Mouse (Mus musculus): ENCODE results near the gene Zfp609. TPM values are rescaled to one million over a fixed set of nuclear protein-coding genes. Genes with fewer than 3 reads are reported as not detected.
"Not testable (repeated sequence)": the region's sequence is repeated elsewhere in the genome, so short reads cannot be mapped to it uniquely, and the experiment has no call there.

Gene Zfp609
- total and polyA plus RNA-seq, 2 experiments: 2.8 to 4.4 TPM

GRCm38 (mm10) chr9:65653741-65654140, 173.6 kb downstream of the Zfp609 start:
- Histone ChIP-seq H3K36me3 (ENCODE audit: control insufficient read depth, insufficient read depth, low read length) (peaks cover 3% of the 10 kb centered on the region; the same call in 1 of the 2 replicates), H3K4me3 (ENCODE audit: insufficient read depth, low read depth, low read length) (no peak overlapping the region), H3K9ac (ENCODE audit: low read depth, low read length) (no peak overlapping the region), H3K27ac (replicated peaks; ENCODE audit: insufficient read depth, low read depth, low read length) (peak overlapping the region; percentile 64), H3K27me3 (ENCODE audit: control insufficient read depth, insufficient read depth, low read length) (no peaks in the 10 kb centered on the region), H3K4me1 (ENCODE audit: control insufficient read depth, insufficient read depth, low read length) (peaks cover 3% of the 10 kb centered on the region; the same call in 1 of the 2 replicates), H3K79me2 (ENCODE audit: control insufficient read depth, insufficient read depth, low read length) (no peaks in the 10 kb centered on the region; the same call in 1 of the 2 replicates)
- DNase-seq (ENCODE audit: extremely low read depth, low read depth, low spot score): peak; percentile 80
- TF ChIP-seq POLR2A (IDR thresholded peaks at IDR 0.05; ENCODE audit: extremely low read depth, insufficient read depth, low read length): no peak
- TF ChIP-seq CTCF (IDR thresholded peaks at IDR 0.05; ENCODE audit: low read depth, low read length): no peak
- WGBS: 44% methylated on average over 4 of the region's 4 CpGs

GRCm38 (mm10) chr9:65651957-65652356, 175.4 kb downstream of the Zfp609 start:
- H3K27me3 ChIP-seq (ENCODE audit: control insufficient read depth, insufficient read depth, low read length); DNase-seq (ENCODE audit: extremely low read depth, low read depth, low spot score); H3K27ac ChIP-seq (replicated peaks; ENCODE audit: insufficient read depth, low read depth, low read length); H3K9ac ChIP-seq (ENCODE audit: low read depth, low read length); H3K79me2 ChIP-seq (ENCODE audit: control insufficient read depth, insufficient read depth, low read length); H3K4me3 ChIP-seq (ENCODE audit: insufficient read depth, low read depth, low read length); H3K36me3 ChIP-seq (ENCODE audit: control insufficient read depth, insufficient read depth, low read length); H3K4me1 ChIP-seq (ENCODE audit: control insufficient read depth, insufficient read depth, low read length): not testable (repeated sequence)
- 97% methylated on average over 1 of the region's 1 CpGs for WGBS

GRCm38 (mm10) chr9:65649997-65650396, 177.4 kb downstream of the Zfp609 start:
- 62% methylated on average over 1 of the region's 1 CpGs for WGBS
- Histone ChIP-seq H3K4me3 (ENCODE audit: insufficient read depth, low read depth, low read length) (no peak overlapping the region), H3K27ac (replicated peaks; ENCODE audit: insufficient read depth, low read depth, low read length) (no peak overlapping the region), H3K9ac (ENCODE audit: low read depth, low read length) (no peak overlapping the region), H3K36me3 (ENCODE audit: control insufficient read depth, insufficient read depth, low read length) (no peaks in the 10 kb centered on the region), H3K4me1 (ENCODE audit: control insufficient read depth, insufficient read depth, low read length) (peaks cover 3% of the 10 kb centered on the region; the same call in 1 of the 2 replicates), H3K27me3 (ENCODE audit: control insufficient read depth, insufficient read depth, low read length) (no peaks in the 10 kb centered on the region), H3K79me2 (ENCODE audit: control insufficient read depth, insufficient read depth, low read length) (peaks cover 4% of the 10 kb centered on the region; the same call in 1 of the 2 replicates)
- TF ChIP-seq POLR2A (IDR thresholded peaks at IDR 0.05; ENCODE audit: extremely low read depth, insufficient read depth, low read length) (no peak), CTCF (IDR thresholded peaks at IDR 0.05; ENCODE audit: low read depth, low read length) (no peak)
- DNase-seq (ENCODE audit: extremely low read depth, low read depth, low spot score): no peak

- DNase-seq (ENCODE audit: extremely low read depth, low read depth, low spot score): no peak
- Histone ChIP-seq H3K4me1 (ENCODE audit: control insufficient read depth, insufficient read depth, low read length) (peaks cover 3% of the 10 kb centered on the region; the same call in 1 of the 2 replicates), H3K4me3 (ENCODE audit: insufficient read depth, low read depth, low read length) (no peak overlapping the region), H3K79me2 (ENCODE audit: control insufficient read depth, insufficient read depth, low read length) (peaks cover 7% of the 10 kb centered on the region; the same call in 1 of the 2 replicates), H3K9ac (ENCODE audit: low read depth, low read length) (no peak overlapping the region), H3K27ac (replicated peaks; ENCODE audit: insufficient read depth, low read depth, low read length) (no peak overlapping the region), H3K27me3 (ENCODE audit: control insufficient read depth, insufficient read depth, low read length) (no peaks in the 10 kb centered on the region), H3K36me3 (ENCODE audit: control insufficient read depth, insufficient read depth, low read length) (no peaks in the 10 kb centered on the region)
- 92% methylated on average over 13 of the region's 13 CpGs for WGBS
- TF ChIP-seq CTCF (IDR thresholded peaks at IDR 0.05; ENCODE audit: low read depth, low read length) (no peak), POLR2A (IDR thresholded peaks at IDR 0.05; ENCODE audit: extremely low read depth, insufficient read depth, low read length) (no peak)
Observed at GRCm38 (mm10) chr9:65648730-65649129, 178.6 kb downstream of the Zfp609 start.

- DNase-seq (ENCODE audit: extremely low read depth, low read depth, low spot score): no peak
- TF ChIP-seq POLR2A (IDR thresholded peaks at IDR 0.05; ENCODE audit: extremely low read depth, insufficient read depth, low read length): no peak
- TF ChIP-seq CTCF (IDR thresholded peaks at IDR 0.05; ENCODE audit: low read depth, low read length): no peak
- Histone ChIP-seq H3K79me2 (ENCODE audit: control insufficient read depth, insufficient read depth, low read length) (peaks cover 17% of the 10 kb centered on the region; the same call in 1 of the 2 replicates), H3K4me3 (ENCODE audit: insufficient read depth, low read depth, low read length) (no peak overlapping the region), H3K9ac (ENCODE audit: low read depth, low read length) (no peak overlapping the region), H3K4me1 (ENCODE audit: control insufficient read depth, insufficient read depth, low read length) (no peaks in the 10 kb centered on the region), H3K27me3 (ENCODE audit: control insufficient read depth, insufficient read depth, low read length) (no peaks in the 10 kb centered on the region), H3K27ac (replicated peaks; ENCODE audit: insufficient read depth, low read depth, low read length) (no peak overlapping the region), H3K36me3 (ENCODE audit: control insufficient read depth, insufficient read depth, low read length) (no peaks in the 10 kb centered on the region)
- WGBS: 76% methylated on average over 2 of the region's 2 CpGs
Observed at GRCm38 (mm10) chr9:65646782-65647181, 180.6 kb downstream of the Zfp609 start.

- Histone ChIP-seq H3K36me3 (ENCODE audit: control insufficient read depth, insufficient read depth, low read length) (no peaks in the 10 kb centered on the region), H3K27ac (replicated peaks; ENCODE audit: insufficient read depth, low read depth, low read length) (no peak overlapping the region), H3K79me2 (ENCODE audit: control insufficient read depth, insufficient read depth, low read length) (peaks cover 19% of the 10 kb centered on the region; the same call in 1 of the 2 replicates), H3K4me1 (ENCODE audit: control insufficient read depth, insufficient read depth, low read length) (peaks cover 1% of the 10 kb centered on the region; the same call in 1 of the 2 replicates), H3K4me3 (ENCODE audit: insufficient read depth, low read depth, low read length) (no peak overlapping the region), H3K27me3 (ENCODE audit: control insufficient read depth, insufficient read depth, low read length) (no peaks in the 10 kb centered on the region), H3K9ac (ENCODE audit: low read depth, low read length) (no peak overlapping the region)
- no peak for DNase-seq (ENCODE audit: extremely low read depth, low read depth, low spot score)
- WGBS: 74% methylated on average over 3 of the region's 3 CpGs
- TF ChIP-seq CTCF (IDR thresholded peaks at IDR 0.05; ENCODE audit: low read depth, low read length) (no peak), POLR2A (IDR thresholded peaks at IDR 0.05; ENCODE audit: extremely low read depth, insufficient read depth, low read length) (no peak)
Observed at GRCm38 (mm10) chr9:65645984-65646383, 181.4 kb downstream of the Zfp609 start.
